Mouse (Mus musculus) hindbrain, embryonic 13.5 days (tissue): ENCODE results near the gene Ocrl. TPM values are rescaled to one million over a fixed set of nuclear protein-coding genes. Genes with fewer than 3 reads are reported as not detected.

ENCODE experiments used
- ATAC-seq: fragments of 200-750 bp; cut with Nextera tagmentation; 2 replicates; pipeline ENCODE4 v1.8.0; 2017; ENCODE audit warnings: moderate TSS enrichment; ENCODE audit not compliant: low FRiP score
- H3K27ac ChIP-seq: fragments of 300-500 bp; sonication (generic); 2 replicates; pipeline ENCODE4 v1.5.1; 2015; ENCODE audit warnings: inconsistent platforms, mild to moderate bottlenecking, moderate library complexity
- H3K27me3 ChIP-seq: fragments of 300-500 bp; sonication (generic); 2 replicates; pipeline ENCODE4 v1.6.1; 2015; ENCODE audit warnings: mild to moderate bottlenecking, inconsistent platforms
- H3K36me3 ChIP-seq: fragments of 300-500 bp; sonication (generic); 2 replicates; pipeline ENCODE4 v1.6.1; 2015; ENCODE audit warnings: mild to moderate bottlenecking, inconsistent platforms
- H3K4me1 ChIP-seq: fragments of 300-500 bp; sonication (generic); replicated peaks from 2 replicates; pipeline ENCODE4 v1.6.1; 2015; ENCODE audit warnings: inconsistent platforms
- H3K4me2 ChIP-seq: fragments of 300-500 bp; sonication (generic); 2 replicates; pipeline ENCODE4 v1.6.1; 2015; ENCODE audit warnings: inconsistent platforms, mild to moderate bottlenecking, moderate library complexity
- H3K4me3 ChIP-seq: fragments of 300-500 bp; sonication (generic); 2 replicates; pipeline ENCODE4 v1.5.1; 2015; ENCODE audit warnings: mild to moderate bottlenecking, inconsistent platforms
- H3K9ac ChIP-seq: fragments of 300-500 bp; sonication (generic); 2 replicates; pipeline ENCODE4 v1.6.1; 2015; ENCODE audit warnings: mild to moderate bottlenecking, inconsistent platforms
- H3K9me3 ChIP-seq: fragments of 300-500 bp; sonication (generic); 2 replicates; pipeline ENCODE4 v1.6.1; 2016; ENCODE audit warnings: inconsistent platforms
- whole genome bisulfite sequencing: fragments of 180-500 bp; shearing (Covaris S2); methylation state at CpG from one replicate; pipeline ENCODE4 v1.1.7; 2015; 5-methylcytosine and 5-hydroxymethylcytosine counted together
- polyA plus RNA-seq: library from polyadenylated mRNA; unstranded; fragments of >200 nt; fragmentation: Nextera tagmentation; extraction: Ambion mirVana; gene quantifications from 2 replicates; pipeline ENCODE4 v1.2.1, GENCODE M21; 2015

Gene Ocrl
- polyA plus RNA-seq, 1 experiment from 2014 or later, result 25.8 TPM

DNA sequence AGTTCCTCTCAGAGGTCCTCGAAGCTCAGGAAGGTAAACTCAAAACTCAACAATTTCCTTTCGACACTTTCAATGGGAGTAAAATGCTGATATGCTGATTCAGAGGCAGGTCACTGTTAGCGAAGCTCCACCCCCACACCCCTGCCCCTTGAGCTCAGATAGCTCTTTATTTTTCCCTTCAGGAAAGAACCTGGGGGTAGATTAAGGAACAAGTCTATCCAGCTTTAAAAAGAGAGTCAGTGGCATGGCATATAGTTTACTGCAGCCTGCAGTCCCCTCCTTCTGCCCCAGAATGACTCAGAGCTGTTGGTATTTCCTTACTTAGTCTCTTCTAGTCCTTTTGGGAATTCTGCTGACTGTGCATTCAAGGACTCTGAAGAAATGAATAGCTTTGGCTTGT is 18.3 kb downstream of the Ocrl start:
- Histone ChIP-seq H3K27me3 (no peaks in the 10 kb centered on the region), H3K9me3 (no peaks in the 10 kb centered on the region), H3K4me1 (no peaks in the 10 kb centered on the region), H3K4me3 (no peak overlapping the region), H3K9ac (no peak overlapping the region), H3K27ac (no peak overlapping the region), H3K36me3 (peaks cover 30% of the 10 kb centered on the region), H3K4me2 (no peak overlapping the region)
- WGBS, result 87% methylated on average over 3 of the region's 3 CpGs
- no peak for ATAC-seq

DNA sequence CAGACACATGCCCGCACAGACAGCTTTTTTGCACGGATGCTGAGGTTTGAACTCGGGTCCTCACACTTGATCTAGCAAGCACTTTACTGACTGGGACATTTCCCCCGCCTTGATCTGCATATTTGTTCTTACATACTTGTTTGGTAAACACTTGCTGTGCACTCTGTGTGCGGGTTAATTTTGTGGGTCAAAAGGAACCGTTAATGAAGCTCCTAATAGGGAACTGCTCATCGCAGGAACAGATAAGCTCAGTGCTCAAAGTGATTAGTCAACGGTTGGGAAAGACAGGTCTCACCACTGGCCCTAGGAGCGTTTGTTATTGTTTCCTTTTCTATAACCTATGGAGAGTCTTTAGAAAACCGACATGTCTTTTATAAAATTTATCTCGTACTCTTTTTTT is 22.2 kb downstream of the Ocrl start:
- H3K27ac ChIP-seq, result no peak overlapping the region
- H3K4me1 ChIP-seq, result peaks cover 5% of the 10 kb centered on the region; the same call in 1 of the 2 replicates
- no peaks in the 10 kb centered on the region for H3K9me3 ChIP-seq
- H3K9ac ChIP-seq, result no peak overlapping the region
- ATAC-seq, result no peak
- H3K4me3 ChIP-seq, result no peak overlapping the region
- peaks cover 23% of the 10 kb centered on the region for H3K36me3 ChIP-seq
- H3K4me2 ChIP-seq, result no peak overlapping the region
- H3K27me3 ChIP-seq, result no peaks in the 10 kb centered on the region
- 92% methylated on average over 11 of the region's 11 CpGs for WGBS

DNA sequence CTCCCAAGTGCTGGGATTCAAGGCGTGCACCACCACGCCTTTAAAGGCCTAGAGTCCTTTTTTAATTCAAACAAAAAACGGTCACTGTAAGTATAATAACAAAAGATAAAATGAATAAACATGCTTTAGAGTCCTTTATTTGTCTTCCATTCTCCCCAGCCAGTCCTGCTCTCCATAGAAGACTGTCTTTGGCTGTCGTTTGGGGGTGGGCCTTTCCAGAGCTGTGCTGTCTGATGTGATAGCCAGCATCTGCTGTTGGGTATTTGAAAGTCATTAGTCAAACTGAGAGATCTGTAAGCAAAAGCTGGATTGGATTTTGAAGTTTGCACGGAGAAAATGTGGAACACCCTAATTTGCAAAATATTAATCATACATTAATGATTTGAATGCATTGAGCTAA is 24.7 kb downstream of the Ocrl start:
- Histone ChIP-seq H3K9ac (no peak overlapping the region), H3K9me3 (no peaks in the 10 kb centered on the region), H3K27ac (no peak overlapping the region), H3K4me2 (no peak overlapping the region), H3K4me1 (peaks cover 5% of the 10 kb centered on the region; the same call in 1 of the 2 replicates), H3K36me3 (peaks cover 13% of the 10 kb centered on the region), H3K27me3 (no peaks in the 10 kb centered on the region), H3K4me3 (no peak overlapping the region)
- no peak for ATAC-seq
- 56% methylated on average over 5 of the region's 5 CpGs for WGBS

DNA sequence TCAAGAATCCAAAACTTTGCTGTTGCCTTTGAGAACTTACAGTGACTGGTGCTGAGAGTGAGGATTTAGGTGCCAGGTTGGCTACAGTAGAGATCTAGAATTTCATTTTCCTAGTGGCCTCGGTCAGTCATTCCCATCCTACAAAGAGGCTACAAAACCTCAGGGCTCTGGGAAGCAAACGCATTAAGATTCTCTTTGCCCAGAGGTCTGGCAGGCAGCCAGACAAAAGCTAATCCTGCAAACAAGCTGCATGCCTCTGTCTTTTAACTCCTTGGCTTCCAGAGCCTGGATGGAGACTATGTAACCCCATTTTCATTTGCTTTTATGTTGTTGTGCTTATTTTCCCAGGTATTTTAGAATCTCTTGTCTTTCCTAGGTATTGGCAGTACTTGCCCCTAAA is 25.6 kb downstream of the Ocrl start:
- no peak for ATAC-seq
- peaks cover 9% of the 10 kb centered on the region for H3K36me3 ChIP-seq
- WGBS, result 22% methylated on average over 2 of the region's 2 CpGs
- H3K27me3 ChIP-seq, result no peaks in the 10 kb centered on the region
- no peak overlapping the region for H3K4me3 ChIP-seq
- H3K9me3 ChIP-seq, result no peaks in the 10 kb centered on the region
- peak overlapping the region; percentile 18; the same call in 1 of the 2 replicates for H3K27ac ChIP-seq
- peaks cover 5% of the 10 kb centered on the region; the same call in 1 of the 2 replicates for H3K4me1 ChIP-seq
- H3K9ac ChIP-seq, result no peak overlapping the region
- no peak overlapping the region for H3K4me2 ChIP-seq

DNA sequence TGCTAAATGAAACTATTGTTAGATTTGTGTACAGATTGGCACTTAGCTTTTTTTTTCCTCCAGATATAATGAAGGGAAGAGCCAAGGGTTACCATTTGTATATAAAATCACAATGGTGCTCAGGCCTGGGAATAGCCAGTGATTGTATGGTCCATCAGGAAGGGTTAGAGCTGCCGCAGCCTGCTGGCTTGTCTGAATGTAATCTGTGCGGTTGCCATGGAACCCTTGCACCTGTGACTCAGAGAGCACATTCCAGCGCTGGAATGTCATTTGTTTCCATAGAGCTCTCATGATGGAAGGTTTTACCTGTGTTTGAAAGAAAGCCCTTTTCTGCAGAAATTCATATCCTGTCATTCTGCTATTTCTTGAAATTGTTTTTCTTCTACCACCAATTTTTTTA is 37.5 kb downstream of the Ocrl start:
- Histone ChIP-seq H3K9ac (no peak overlapping the region), H3K36me3 (peaks cover 17% of the 10 kb centered on the region), H3K4me1 (no peaks in the 10 kb centered on the region), H3K4me2 (no peak overlapping the region), H3K4me3 (no peak overlapping the region), H3K9me3 (no peaks in the 10 kb centered on the region), H3K27me3 (no peaks in the 10 kb centered on the region), H3K27ac (no peak overlapping the region)
- ATAC-seq, result 0 out of 2 replicates have a peak, but pooled peaks have one; percentile 59
- 36% methylated on average over 3 of the region's 3 CpGs for WGBS

DNA sequence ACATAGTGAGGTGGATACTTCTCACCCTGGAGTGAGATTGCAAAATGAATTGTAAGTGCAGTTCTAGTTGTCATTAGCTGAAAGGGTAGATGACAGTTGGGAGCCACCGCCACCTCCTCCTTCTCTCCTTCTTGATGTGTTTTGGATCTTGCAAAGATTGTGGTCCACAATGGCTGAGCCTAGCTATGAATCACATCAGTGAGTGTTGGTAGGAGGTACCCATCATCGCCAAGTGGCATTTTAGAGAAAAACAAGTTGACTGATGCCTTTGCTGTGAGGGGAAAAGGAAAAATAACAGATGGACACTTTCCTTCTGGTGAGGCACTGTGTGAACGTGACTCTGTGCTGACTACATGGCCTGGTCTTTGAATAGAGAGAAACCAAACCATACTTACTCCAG is 50.4 kb downstream of the Ocrl start:
- Histone ChIP-seq H3K4me1 (no peaks in the 10 kb centered on the region), H3K4me2 (no peak overlapping the region), H3K9ac (no peak overlapping the region), H3K9me3 (no peaks in the 10 kb centered on the region), H3K27ac (no peak overlapping the region), H3K36me3 (peaks cover 27% of the 10 kb centered on the region), H3K27me3 (no peaks in the 10 kb centered on the region), H3K4me3 (no peak overlapping the region)
- 93% methylated on average over 3 of the region's 3 CpGs for WGBS
- ATAC-seq, result no peak

DNA sequence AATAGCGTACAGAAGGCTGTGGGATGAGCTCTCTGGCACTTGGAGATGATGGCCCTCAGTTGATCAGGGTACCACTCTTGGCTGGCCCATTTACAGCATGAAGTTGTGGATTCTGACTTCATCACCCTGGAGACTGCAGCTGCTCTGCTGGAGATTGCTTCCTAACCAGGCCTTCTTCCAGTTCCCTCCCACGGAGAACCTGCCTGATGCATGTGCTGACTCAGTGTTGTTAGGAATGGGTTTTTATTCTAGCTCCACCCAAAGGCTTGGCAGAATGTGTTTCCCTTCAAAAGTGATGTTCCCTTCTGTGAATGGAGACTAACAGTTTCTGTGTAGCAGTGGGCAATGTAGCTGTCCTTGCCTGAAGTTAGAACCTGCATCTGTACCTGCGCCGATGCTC is 58.2 kb downstream of the Ocrl start:
- Histone ChIP-seq H3K36me3 (no peaks in the 10 kb centered on the region), H3K4me1 (no peaks in the 10 kb centered on the region)

DNA sequence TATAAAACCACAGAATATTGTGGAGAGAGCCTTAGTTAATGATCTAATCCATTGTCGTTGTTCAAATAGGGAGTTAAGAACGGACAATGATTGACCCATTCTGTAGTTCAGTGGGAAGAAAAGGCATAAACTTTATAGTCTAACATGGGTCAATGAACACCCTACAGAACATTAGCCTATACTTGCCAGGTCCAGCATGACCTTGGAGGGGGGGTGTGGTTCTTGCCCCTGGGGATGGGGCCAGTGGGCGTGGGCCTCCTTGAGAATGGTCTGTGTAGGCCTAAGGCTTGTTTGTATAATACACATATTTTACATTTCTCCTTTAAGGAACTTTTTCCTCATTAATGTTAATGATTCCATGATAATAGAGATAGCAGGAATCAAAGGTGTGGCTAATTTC is 58.7 kb downstream of the Ocrl start:
- Histone ChIP-seq H3K27ac (no peak overlapping the region), H3K4me2 (no peak overlapping the region), H3K4me3 (no peak overlapping the region), H3K36me3 (no peaks in the 10 kb centered on the region), H3K27me3 (no peaks in the 10 kb centered on the region), H3K9ac (no peak overlapping the region), H3K4me1 (no peaks in the 10 kb centered on the region), H3K9me3 (no peaks in the 10 kb centered on the region)
- 88% methylated on average over 3 of the region's 3 CpGs for WGBS
- ATAC-seq, result no peak

More for the DNA sequence above, 58.2 kb downstream of the Ocrl start:
- Histone ChIP-seq H3K4me3 (no peak overlapping the region), H3K9ac (no peak overlapping the region), H3K9me3 (no peaks in the 10 kb centered on the region), H3K4me2 (no peak overlapping the region), H3K27ac (no peak overlapping the region), H3K27me3 (no peaks in the 10 kb centered on the region)
- ATAC-seq, result no peak
- WGBS, result 90% methylated on average over 4 of the region's 4 CpGs

DNA sequence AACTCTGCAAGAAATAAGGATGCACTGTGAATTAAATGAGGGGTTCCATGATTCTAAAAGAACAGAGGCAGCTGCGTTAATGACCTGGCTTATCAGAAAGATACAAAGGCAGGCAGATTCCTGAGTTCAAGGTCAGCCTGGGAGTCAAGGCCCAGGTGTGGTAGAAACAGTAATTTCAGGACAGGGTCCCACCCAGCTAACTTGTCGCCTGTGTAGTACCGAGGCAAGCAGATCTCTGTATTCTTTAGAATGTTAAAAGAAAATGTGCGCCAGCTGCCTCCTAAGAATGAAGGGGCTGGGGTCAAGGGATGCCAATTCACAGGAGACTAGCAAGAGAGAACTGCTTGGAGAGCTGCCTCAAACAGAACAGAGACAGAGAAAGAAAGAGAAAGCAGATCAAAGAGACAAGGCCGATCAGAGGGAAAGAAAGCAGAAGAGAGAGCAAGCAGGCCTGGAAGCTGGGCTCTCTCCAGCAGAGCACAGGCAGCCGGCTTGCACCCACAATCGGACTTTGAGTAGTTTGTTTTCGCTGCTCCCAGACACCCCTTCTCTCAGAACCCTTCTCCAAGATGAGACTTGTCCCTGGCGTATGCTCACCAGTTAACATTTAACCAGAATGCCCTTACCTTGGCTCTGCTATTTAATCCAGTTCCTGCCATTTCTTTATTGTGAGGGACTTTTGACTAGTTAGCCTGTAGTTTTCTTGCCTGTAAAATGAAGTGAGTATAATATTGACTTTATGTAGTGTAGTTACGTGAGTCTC is 59.4 kb downstream of the Ocrl start:
- Histone ChIP-seq H3K4me2 (no peak overlapping the region), H3K36me3 (no peaks in the 10 kb centered on the region), H3K27me3 (no peaks in the 10 kb centered on the region), H3K9me3 (no peaks in the 10 kb centered on the region), H3K9ac (no peak overlapping the region), H3K27ac (no peak overlapping the region), H3K4me3 (no peak overlapping the region), H3K4me1 (no peaks in the 10 kb centered on the region)
- no peak for ATAC-seq
- 61% methylated on average over 10 of the region's 10 CpGs for WGBS

DNA sequence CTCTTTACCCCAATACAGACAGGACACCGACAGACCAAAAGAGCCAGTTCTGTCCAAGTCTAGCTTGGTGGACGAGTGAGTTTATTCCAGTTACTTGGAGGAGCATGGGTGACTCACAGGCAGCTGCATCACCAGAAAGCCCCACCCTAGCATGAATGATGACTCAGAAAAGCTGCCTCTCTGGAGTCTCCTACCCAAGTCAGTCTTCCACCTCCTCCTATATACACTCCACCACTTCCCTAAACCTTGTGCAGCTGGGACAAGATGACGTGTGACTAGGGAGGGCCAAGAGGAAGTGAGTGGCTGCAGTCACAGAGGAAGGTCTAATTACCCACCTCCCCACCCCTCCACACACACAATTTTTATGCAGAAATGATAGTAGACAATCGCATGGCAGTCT is 64.4 kb downstream of the Ocrl start:
- H3K4me2 ChIP-seq, result no peak overlapping the region
- 77% methylated on average over 4 of the region's 4 CpGs for WGBS
- no peak for ATAC-seq
- no peaks in the 10 kb centered on the region for H3K27me3 ChIP-seq
- H3K9ac ChIP-seq, result no peak overlapping the region
- H3K36me3 ChIP-seq, result no peaks in the 10 kb centered on the region
- no peaks in the 10 kb centered on the region for H3K9me3 ChIP-seq
- no peak overlapping the region for H3K27ac ChIP-seq
- no peak overlapping the region for H3K4me3 ChIP-seq
- H3K4me1 ChIP-seq, result no peaks in the 10 kb centered on the region

DNA sequence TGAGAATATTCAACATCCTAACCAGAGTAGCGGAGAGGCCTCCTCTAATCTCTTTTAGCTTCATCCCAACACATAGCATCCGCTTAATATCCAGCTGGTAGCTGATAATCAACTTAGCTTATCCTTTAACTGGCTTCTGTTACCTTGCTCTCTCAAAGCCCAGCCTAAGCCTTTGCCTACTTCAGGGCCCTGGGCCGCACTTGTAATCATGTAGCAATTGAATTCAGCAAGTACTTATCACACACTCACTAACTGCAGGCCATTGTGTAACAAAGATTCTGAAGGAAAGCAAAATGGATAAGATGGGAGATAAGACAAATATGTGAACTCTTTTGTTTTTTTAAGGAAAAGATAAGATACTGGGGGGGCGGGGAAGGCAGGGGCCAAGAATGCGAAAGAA is 64.9 kb downstream of the Ocrl start:
- no peaks in the 10 kb centered on the region for H3K27me3 ChIP-seq
- H3K36me3 ChIP-seq, result no peaks in the 10 kb centered on the region
- WGBS, result 90% methylated on average over 5 of the region's 5 CpGs
- H3K4me2 ChIP-seq, result no peak overlapping the region
- no peaks in the 10 kb centered on the region for H3K9me3 ChIP-seq
- H3K9ac ChIP-seq, result no peak overlapping the region
- no peak overlapping the region for H3K27ac ChIP-seq
- no peak for ATAC-seq
- no peak overlapping the region for H3K4me3 ChIP-seq
- H3K4me1 ChIP-seq, result no peaks in the 10 kb centered on the region

DNA sequence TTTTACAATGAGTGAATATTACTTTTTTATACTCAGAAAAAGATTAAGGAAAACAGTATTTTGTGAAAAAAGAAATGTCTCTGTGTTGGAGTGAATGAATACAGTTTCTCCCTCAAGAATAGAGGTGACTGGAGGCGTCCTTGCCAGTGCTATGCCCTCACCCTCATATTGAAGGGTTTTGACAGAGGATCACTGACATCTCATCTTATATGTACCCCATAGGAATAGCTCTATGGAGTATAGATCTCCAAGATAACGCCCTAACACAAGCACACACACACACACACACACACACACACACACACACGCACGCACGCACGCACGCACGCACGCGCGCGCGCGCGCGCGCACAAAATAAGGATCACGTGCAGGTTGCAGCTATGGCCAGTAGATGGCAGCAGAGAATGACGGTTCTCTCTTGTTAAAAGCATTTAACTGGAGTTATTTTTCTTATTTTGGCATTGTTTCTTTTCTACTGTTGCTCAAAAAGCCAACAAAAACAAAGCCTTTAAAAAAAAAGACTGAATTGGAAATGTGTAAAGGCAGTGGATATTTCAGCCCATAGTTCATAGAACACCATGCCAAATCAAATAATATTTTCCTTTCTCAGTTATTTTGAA is 72.9 kb downstream of the Ocrl start:
- H3K9me3 ChIP-seq, result no peaks in the 10 kb centered on the region
- H3K36me3 ChIP-seq, result no peaks in the 10 kb centered on the region
- 0 out of 2 replicates have a peak, but pooled peaks have one; percentile 46 for ATAC-seq
- H3K9ac ChIP-seq, result no peak overlapping the region; the same call in 1 of the 2 replicates
- peak overlapping the region; percentile 41 for H3K4me2 ChIP-seq
- no peaks in the 10 kb centered on the region for H3K27me3 ChIP-seq
- H3K4me1 ChIP-seq, result no peaks in the 10 kb centered on the region
- 21% methylated on average over 17 of the region's 19 CpGs for WGBS
- H3K27ac ChIP-seq, result no peak overlapping the region
- peak overlapping the region; percentile 18 for H3K4me3 ChIP-seq

DNA sequence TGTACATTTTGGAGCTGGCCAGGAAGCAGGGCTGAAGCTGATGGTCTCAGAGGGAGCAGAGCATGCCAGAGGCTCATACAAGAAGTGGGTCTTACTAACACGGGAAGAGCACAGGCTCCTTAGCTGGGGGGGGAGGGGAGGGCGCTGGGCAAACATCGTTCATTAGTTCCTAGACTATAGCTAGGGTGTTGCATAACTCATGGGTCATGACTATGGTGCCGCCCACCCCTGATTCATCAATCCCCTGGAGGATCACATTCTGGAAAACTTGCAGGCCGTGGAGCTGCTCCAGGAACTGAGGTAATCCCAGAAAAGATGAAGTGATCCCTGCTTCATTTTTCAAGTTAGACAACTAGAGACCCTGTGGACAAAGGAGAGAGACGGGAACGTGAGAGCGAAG is 75.8 kb downstream of the Ocrl start:
- H3K9me3 ChIP-seq, result no peaks in the 10 kb centered on the region
- H3K4me1 ChIP-seq, result no peaks in the 10 kb centered on the region
- H3K4me2 ChIP-seq, result no peak overlapping the region
- no peak overlapping the region for H3K9ac ChIP-seq
- no peaks in the 10 kb centered on the region for H3K27me3 ChIP-seq
- 79% methylated on average over 8 of the region's 8 CpGs for WGBS
- H3K27ac ChIP-seq, result no peak overlapping the region
- no peak for ATAC-seq
- H3K4me3 ChIP-seq, result no peak overlapping the region
- no peaks in the 10 kb centered on the region for H3K36me3 ChIP-seq
